Mouse (Mus musculus) adrenal gland, postnatal 36 days (tissue): ENCODE measurements around the gene H60b. TPM values are rescaled to one million over a fixed set of nuclear protein-coding genes. Genes with fewer than 3 reads are reported as not detected.
"Not testable (repeated sequence)": the region's sequence is repeated elsewhere in the genome, so short reads cannot be mapped to it uniquely, and the experiment has no call there.

Experiments used
- DNase-seq, 2 experiments: peaks; one replicate each; pipeline ENCODE4 v3.0.0; 2021; ENCODE audit warnings: mixed read lengths in 1 of 2
- total RNA-seq, 2 experiments: library from RNA; stranded (reverse); gene quantifications; 2 replicates each; pipeline ENCODE4 v1.2.3; 2021

H60b gene
- total RNA-seq, 2 experiments from 2014 or later: 0.46 TPM; not detected in 1

GRCm38 (mm10) chr10:22273684-22274305 is 115.4 kb downstream of the H60b start:
- no peak for DNase-seq

GRCm38 (mm10) chr10:22274445-22275057 is 116.2 kb downstream of the H60b start:
- DNase-seq: no peak

- DNase-seq: not testable (repeated sequence)
Measured at GRCm38 (mm10) chr10:22278468-22278867, 120.1 kb downstream of the H60b start.

GRCm38 (mm10) chr10:22282816-22283215 is 124.4 kb downstream of the H60b start:
- no peak for DNase-seq

GRCm38 (mm10) chr10:22295676-22296075 is 137.3 kb downstream of the H60b start:
- DNase-seq: no peak

- no peak for DNase-seq
Measured at GRCm38 (mm10) chr10:22297033-22297762, 138.8 kb downstream of the H60b start.

GRCm38 (mm10) chr10:22297766-22298461 is 139.5 kb downstream of the H60b start:
- DNase-seq: no peak

GRCm38 (mm10) chr10:22299324-22299723 is 140.9 kb downstream of the H60b start:
- DNase-seq: no peak

GRCm38 (mm10) chr10:22301641-22302040 is 143.3 kb downstream of the H60b start:
- DNase-seq: no peak

GRCm38 (mm10) chr10:22302344-22303057 is 144.1 kb downstream of the H60b start:
- no peak for DNase-seq

- no peak for DNase-seq
Measured at GRCm38 (mm10) chr10:22303736-22304135, 145.3 kb downstream of the H60b start.

- no peak for DNase-seq
Measured at GRCm38 (mm10) chr10:22305801-22306200, 147.4 kb downstream of the H60b start.

GRCm38 (mm10) chr10:22306452-22306851 is 148.1 kb downstream of the H60b start:
- no peak for DNase-seq

- DNase-seq: no peak
Measured at GRCm38 (mm10) chr10:22308221-22308620, 149.8 kb downstream of the H60b start.

- DNase-seq: no peak
Measured at GRCm38 (mm10) chr10:22322858-22323257, 164.5 kb downstream of the H60b start.

Other genes with a start within 250 kb of the H60b start
- gene 4930444G20Rik, start 90.5 kb upstream of the H60b start, total RNA-seq: not detected
- gene E030030I06Rik, start 9.3 kb upstream of the H60b start, total RNA-seq: 10 to 100 TPM; 11.2 to 12.8 TPM
- gene Raet1e, start within 50 bp of the H60b start, total RNA-seq: 1 to 10 TPM in 1 of 2 experiments, under 1 TPM in 1; 0.46 to 1.9 TPM
- gene Raet1d, start 202.0 kb downstream of the H60b start, total RNA-seq: not detected